7 mouse cellular contexts compared by ENCODE assay signal in genomic region chr1:134360656-134361055, GRCm38 (mm10). TPM values are rescaled to one million over a fixed set of nuclear protein-coding genes. Genes with fewer than 3 reads are reported as not detected.
DNase-seq lines count a peak whose midpoint lies in the region; ATAC-seq lines count a peak whose summit lies in the region.

No protein-coding gene starts in this region.

- no peaks in the 10 kb centered on the region for H3K27me3 ChIP-seq in lung, embryonic 16.5 days (ENCODE audit: control insufficient read depth, insufficient read depth, low read depth, low read length)
- no peaks in the 10 kb centered on the region for H3K27me3 ChIP-seq in embryonic facial prominence, embryonic 15.5 days
- H3K27me3 ChIP-seq in limb, embryonic 12.5 days = no peaks in the 10 kb centered on the region
- no peaks in the 10 kb centered on the region for H3K27me3 ChIP-seq in stomach, embryonic 16.5 days (ENCODE audit: control insufficient read depth, insufficient read depth, low read length)

- peak overlapping the region; percentile 95 for H3K9ac ChIP-seq in lung, embryonic 16.5 days (ENCODE audit: low read length)
- no peak overlapping the region for H3K9ac ChIP-seq in embryonic facial prominence, embryonic 15.5 days
- peak overlapping the region; percentile 94 for H3K9ac ChIP-seq in limb, embryonic 12.5 days (replicated peaks)
- peak overlapping the region; percentile 98 for H3K9ac ChIP-seq in stomach, embryonic 16.5 days (ENCODE audit: low read length)

- H3K9me3 ChIP-seq in lung, embryonic 16.5 days (ENCODE audit: control insufficient read depth, low read length) = no peaks in the 10 kb centered on the region
- no peaks in the 10 kb centered on the region for H3K9me3 ChIP-seq in embryonic facial prominence, embryonic 15.5 days (replicated peaks)
- no peaks in the 10 kb centered on the region for H3K9me3 ChIP-seq in limb, embryonic 12.5 days
- H3K9me3 ChIP-seq in stomach, embryonic 16.5 days (replicated peaks; ENCODE audit: control insufficient read depth, low read length) = no peaks in the 10 kb centered on the region

- DNase-seq in lung, postnatal 14 days = no peak
- no peak for DNase-seq in kidney, postnatal 14 days
- no peak for DNase-seq in embryo, embryonic 11 days

- peaks cover 10% of the 10 kb centered on the region; the same call in 1 of the 2 replicates for H3K4me1 ChIP-seq in lung, embryonic 16.5 days (replicated peaks; ENCODE audit: control insufficient read depth, insufficient read depth, low read length)
- peaks cover 13% of the 10 kb centered on the region for H3K4me1 ChIP-seq in embryonic facial prominence, embryonic 15.5 days
- peaks cover 8% of the 10 kb centered on the region for H3K4me1 ChIP-seq in limb, embryonic 12.5 days (replicated peaks)
- H3K4me1 ChIP-seq in stomach, embryonic 16.5 days (ENCODE audit: control insufficient read depth, insufficient read depth, low read length) = peaks cover 11% of the 10 kb centered on the region

- H3K27ac ChIP-seq in lung, embryonic 16.5 days (ENCODE audit: low read length) = no peak overlapping the region
- H3K27ac ChIP-seq in embryonic facial prominence, embryonic 15.5 days (replicated peaks) = no peak overlapping the region
- H3K27ac ChIP-seq in limb, embryonic 12.5 days = no peak overlapping the region
- H3K27ac ChIP-seq in stomach, embryonic 16.5 days (ENCODE audit: low read length) = no peak overlapping the region

- 62% methylated on average over 7 of the region's 7 CpGs for WGBS in lung, embryonic 16.5 days
- WGBS in embryonic facial prominence, embryonic 15.5 days = 66% methylated on average over 7 of the region's 7 CpGs
- 84% methylated on average over 7 of the region's 7 CpGs for WGBS in limb, embryonic 12.5 days
- 67% methylated on average over 7 of the region's 7 CpGs for WGBS in stomach, embryonic 16.5 days

- no peak for ATAC-seq in lung, embryonic 16.5 days (ENCODE audit: low read depth)
- ATAC-seq in embryonic facial prominence, embryonic 15.5 days (ENCODE audit: insufficient number of reproducible peaks, low FRiP score, low TSS enrichment, low read depth) = no peak
- ATAC-seq in limb, embryonic 12.5 days (ENCODE audit: insufficient number of reproducible peaks, insufficient read depth, low FRiP score, low TSS enrichment, low read depth) = no peak
- no peak for ATAC-seq in stomach, embryonic 16.5 days (ENCODE audit: insufficient read depth, low FRiP score)

- peak overlapping the region; percentile 95 for H3K4me3 ChIP-seq in lung, embryonic 16.5 days (ENCODE audit: low read length)
- H3K4me3 ChIP-seq in embryonic facial prominence, embryonic 15.5 days (replicated peaks) = peak overlapping the region; percentile 80
- H3K4me3 ChIP-seq in limb, embryonic 12.5 days (replicated peaks) = peak overlapping the region; percentile 92
- H3K4me3 ChIP-seq in stomach, embryonic 16.5 days (replicated peaks; ENCODE audit: low read length) = peak overlapping the region; percentile 97

- H3K4me2 ChIP-seq in lung, embryonic 16.5 days (ENCODE audit: low read depth, low read length) = peak overlapping the region; percentile 90
- H3K4me2 ChIP-seq in embryonic facial prominence, embryonic 15.5 days (replicated peaks) = peak overlapping the region; percentile 74
- peak overlapping the region; percentile 80 for H3K4me2 ChIP-seq in limb, embryonic 12.5 days
- peak overlapping the region; percentile 83 for H3K4me2 ChIP-seq in stomach, embryonic 16.5 days (ENCODE audit: low read depth, low read length)

- H3K36me3 ChIP-seq in lung, embryonic 16.5 days (ENCODE audit: control insufficient read depth, insufficient read depth, low read length) = peaks cover 22% of the 10 kb centered on the region
- H3K36me3 ChIP-seq in embryonic facial prominence, embryonic 15.5 days = peaks cover 28% of the 10 kb centered on the region
- peaks cover 41% of the 10 kb centered on the region for H3K36me3 ChIP-seq in limb, embryonic 12.5 days
- peaks cover 14% of the 10 kb centered on the region for H3K36me3 ChIP-seq in stomach, embryonic 16.5 days (ENCODE audit: control insufficient read depth, insufficient read depth, low read length)

RNA-seq across cellular contexts. Expression of gene Tmem183a, which starts 1.1 kb away (rescaled TPM):
- 77.6 and 80.7 TPM in 2 replicates for polyA plus RNA-seq in lung, embryonic 16.5 days (2015; fragmentation: Nextera tagmentation; extraction: Ambion mirVana)
- 70.3 and 82.6 TPM in 2 replicates for polyA plus RNA-seq in embryonic facial prominence, embryonic 15.5 days (2015; fragmentation: Nextera tagmentation; extraction: Ambion mirVana)
- polyA plus RNA-seq in limb, embryonic 12.5 days (2016; fragmentation: Nextera tagmentation; extraction: Ambion mirVana) = 96.6 and 99.3 TPM in 2 replicates
- 93.7 and 104 TPM in 2 replicates for polyA plus RNA-seq in stomach, embryonic 16.5 days (2015; fragmentation: Nextera tagmentation; extraction: Ambion mirVana)

RNA-seq across cellular contexts. Expression of gene 4933406M09Rik, which starts 25.1 kb away (rescaled TPM):
- polyA plus RNA-seq in lung, embryonic 16.5 days (2015; fragmentation: Nextera tagmentation; extraction: Ambion mirVana) = not detected in 2 replicates
- polyA plus RNA-seq in embryonic facial prominence, embryonic 15.5 days (2015; fragmentation: Nextera tagmentation; extraction: Ambion mirVana) = not detected in 2 replicates
- not detected in 2 replicates for polyA plus RNA-seq in limb, embryonic 12.5 days (2016; fragmentation: Nextera tagmentation; extraction: Ambion mirVana)
- polyA plus RNA-seq in stomach, embryonic 16.5 days (2015; fragmentation: Nextera tagmentation; extraction: Ambion mirVana) = not detected in 2 replicates

RNA-seq across cellular contexts. Expression of gene Ppfia4, which starts 27.9 kb away (rescaled TPM):
- 2.9 and 3.9 TPM in 2 replicates for polyA plus RNA-seq in lung, embryonic 16.5 days (2015; fragmentation: Nextera tagmentation; extraction: Ambion mirVana)
- polyA plus RNA-seq in embryonic facial prominence, embryonic 15.5 days (2015; fragmentation: Nextera tagmentation; extraction: Ambion mirVana) = 11.6 and 12.2 TPM in 2 replicates
- 6.5 and 6.7 TPM in 2 replicates for polyA plus RNA-seq in limb, embryonic 12.5 days (2016; fragmentation: Nextera tagmentation; extraction: Ambion mirVana)
- polyA plus RNA-seq in stomach, embryonic 16.5 days (2015; fragmentation: Nextera tagmentation; extraction: Ambion mirVana) = 6.8 and 6.9 TPM in 2 replicates

RNA-seq across cellular contexts. Expression of gene Cyb5r1, which starts 44.7 kb away (rescaled TPM):
- polyA plus RNA-seq in lung, embryonic 16.5 days (2015; fragmentation: Nextera tagmentation; extraction: Ambion mirVana) = 42.5 and 43.9 TPM in 2 replicates
- polyA plus RNA-seq in embryonic facial prominence, embryonic 15.5 days (2015; fragmentation: Nextera tagmentation; extraction: Ambion mirVana) = 41.0 and 41.2 TPM in 2 replicates
- 42.6 and 44.0 TPM in 2 replicates for polyA plus RNA-seq in limb, embryonic 12.5 days (2016; fragmentation: Nextera tagmentation; extraction: Ambion mirVana)
- 39.7 and 41.5 TPM in 2 replicates for polyA plus RNA-seq in stomach, embryonic 16.5 days (2015; fragmentation: Nextera tagmentation; extraction: Ambion mirVana)

RNA-seq across cellular contexts. Expression of gene Adipor1, which starts 54.5 kb away (rescaled TPM):
- polyA plus RNA-seq in lung, embryonic 16.5 days (2015; fragmentation: Nextera tagmentation; extraction: Ambion mirVana) = 95.5 and 97.4 TPM in 2 replicates
- 102 TPM in 2 replicates for polyA plus RNA-seq in embryonic facial prominence, embryonic 15.5 days (2015; fragmentation: Nextera tagmentation; extraction: Ambion mirVana)
- 80.7 and 86.4 TPM in 2 replicates for polyA plus RNA-seq in limb, embryonic 12.5 days (2016; fragmentation: Nextera tagmentation; extraction: Ambion mirVana)
- 88.7 and 97.7 TPM in 2 replicates for polyA plus RNA-seq in stomach, embryonic 16.5 days (2015; fragmentation: Nextera tagmentation; extraction: Ambion mirVana)
